Mouse (Mus musculus): ENCODE results near the gene Usp13.

Usp13 gene

GRCm38 (mm10) chr3:32939802-32940501 lies 122.6 kb downstream of the Usp13 start:
- DNase-seq (ENCODE audit: low read depth, low spot score) = no peak

- DNase-seq (ENCODE audit: low read depth, low spot score) = no peak
Observed at GRCm38 (mm10) chr3:32947486-32947885, 130.1 kb downstream of the Usp13 start.

- no peak for DNase-seq (ENCODE audit: low read depth, low spot score)
Observed at GRCm38 (mm10) chr3:32951382-32951781, 134.0 kb downstream of the Usp13 start.

GRCm38 (mm10) chr3:32961494-32961893 lies 144.1 kb downstream of the Usp13 start:
- DNase-seq (ENCODE audit: low read depth, low spot score) = no peak

- DNase-seq (ENCODE audit: low read depth, low spot score) = no peak
Observed at GRCm38 (mm10) chr3:32965528-32965927, 148.2 kb downstream of the Usp13 start.

- no peak for DNase-seq (ENCODE audit: low read depth, low spot score)
Observed at GRCm38 (mm10) chr3:32968671-32969425, 151.5 kb downstream of the Usp13 start.

- DNase-seq (ENCODE audit: low read depth, low spot score) = no peak
Observed at GRCm38 (mm10) chr3:32970257-32970656, 152.9 kb downstream of the Usp13 start.

- DNase-seq (ENCODE audit: low read depth, low spot score) = no peak
Observed at GRCm38 (mm10) chr3:32979238-32979637, 161.9 kb downstream of the Usp13 start.

- DNase-seq (ENCODE audit: low read depth, low spot score) = no peak
Observed at GRCm38 (mm10) chr3:32979981-32980380, 162.6 kb downstream of the Usp13 start.

- no peak for DNase-seq (ENCODE audit: low read depth, low spot score)
Observed at GRCm38 (mm10) chr3:32985141-32985540, 167.8 kb downstream of the Usp13 start.

Measured in CD4-positive, CD25-positive, alpha-beta regulatory T cell, adult 2 months (primary cell).